Mouse (Mus musculus) C2C12 (cell line): ENCODE results near the gene Hnrnpa3.
"Not testable (repeated sequence)": the region's sequence is repeated elsewhere in the genome, so short reads cannot be mapped to it uniquely, and the experiment has no call there.

Experiments
- CEBPB ChIP-seq: IDR thresholded peaks from one replicate; pipeline ENCODE4 v1.6.1; 2011; ENCODE audit warnings: low read depth, mild to moderate bottlenecking, control low read depth, moderate library complexity
- CTCF ChIP-seq: IDR thresholded peaks from one replicate; pipeline ENCODE4 v1.5.1; 2011; ENCODE audit not compliant: control insufficient read depth, insufficient read depth, insufficient read length
- MAX ChIP-seq: IDR thresholded peaks from one replicate; pipeline ENCODE4 v1.6.1; 2011; ENCODE audit warnings: mild to moderate bottlenecking, control low read depth
- MYOD1 ChIP-seq: IDR thresholded peaks from one replicate; pipeline ENCODE4 v1.6.1; 2011; ENCODE audit warnings: low read depth; ENCODE audit not compliant: control insufficient read depth, insufficient read length
- MYOG ChIP-seq: IDR thresholded peaks from one replicate; pipeline ENCODE4 v1.6.1; 2011; ENCODE audit not compliant: control insufficient read depth, insufficient read length; ENCODE audit errors: extremely low read depth

DNA sequence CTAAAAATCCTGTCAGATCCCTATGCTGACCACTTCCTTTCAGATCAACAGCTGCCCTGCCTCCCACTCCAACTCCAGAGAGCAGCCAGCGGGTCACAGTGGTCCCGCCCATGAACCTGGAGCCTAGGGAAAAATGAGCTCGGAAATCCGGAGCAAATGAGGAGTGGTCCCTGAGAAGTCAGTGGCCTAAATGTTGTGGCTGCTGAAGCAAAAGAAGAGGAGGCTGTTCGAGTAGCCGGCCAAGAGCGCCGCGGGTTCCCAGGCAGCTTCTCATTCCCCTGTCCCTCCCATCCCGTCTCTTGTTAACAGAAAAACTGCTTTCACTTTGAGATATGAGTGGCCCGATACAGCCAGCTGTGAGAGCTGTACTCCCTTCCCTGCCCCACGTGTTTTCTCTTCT, 19.5 kb upstream of the Hnrnpa3 start:
- not testable (repeated sequence) for TF ChIP-seq CTCF, MAX, MYOG, MYOD1, CEBPB
